Mouse (Mus musculus) kidney, adult 2 months (tissue): Measurements from ENCODE around the gene Xrcc5.

Source experiments
- CTCF ChIP-seq: fragments of 200-500 bp; conservative IDR thresholded peaks from 2 replicates; pipeline ENCODE4 v1.5.1; 2011; ENCODE audit warnings: low read depth, mild to moderate bottlenecking, control low read depth, low read length, moderate library complexity, mixed read lengths; ENCODE audit not compliant: insufficient read depth, insufficient read length
- POLR2A ChIP-seq: fragments of 200-500 bp; IDR thresholded peaks from one replicate; pipeline ENCODE4 v1.6.1; 2011; ENCODE audit warnings: low read depth, low read length, control low read depth

DNA sequence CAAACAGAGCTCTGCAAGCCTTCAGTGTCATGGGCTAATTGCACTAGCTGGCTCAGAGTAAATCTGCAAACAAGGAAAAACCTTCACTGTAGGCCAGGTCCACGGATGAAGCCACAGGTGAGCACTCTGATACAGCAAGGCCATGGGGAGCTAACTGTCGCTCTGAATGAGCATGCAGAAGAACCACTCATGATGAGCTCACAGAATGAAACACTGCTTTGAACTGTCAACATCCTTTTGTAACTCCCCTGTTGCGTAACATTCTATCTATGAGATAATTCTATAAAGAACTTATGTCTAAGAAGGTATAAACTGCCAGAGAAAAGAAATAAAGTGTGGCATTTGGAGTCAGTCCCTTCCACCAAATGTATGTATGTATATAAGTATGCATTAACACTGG is 44.1 kb upstream of the Xrcc5 start:
- TF ChIP-seq POLR2A, result no peak
- no peak for TF ChIP-seq CTCF
